33 mouse cellular contexts compared by ENCODE assay signal in genomic region chr6:43829903-43830302, GRCm38 (mm10).
"Had no signal": no experiment of that assay in that cellular context is flagged by ENCODE, and none has a peak within 500 bp of the region (broad histone marks: within the 10 kb centered on the region; RNA-seq: fewer than 3 reads in every experiment).

No protein-coding gene starts in this region.

- H3K27me3 ChIP-seq: limb, embryonic 12.5 days; limb, embryonic 13.5 days; limb, embryonic 15.5 days; liver, embryonic 12.5 days; liver, embryonic 13.5 days; liver, embryonic 15.5 days; lung, embryonic 15.5 days; megakaryocyte, embryonic 14.5 days; midbrain, embryonic 12.5 days; midbrain, embryonic 13.5 days; midbrain, embryonic 15.5 days; neural tube, embryonic 12.5 days; neural tube, embryonic 13.5 days had no signal

- H3K4me1 ChIP-seq: limb, embryonic 10.5 days; limb, embryonic 12.5 days; limb, embryonic 13.5 days; limb, embryonic 15.5 days; liver, embryonic 12.5 days; liver, embryonic 13.5 days; liver, embryonic 15.5 days; lung, embryonic 15.5 days; megakaryocyte, embryonic 14.5 days; midbrain, embryonic 10.5 days; midbrain, embryonic 12.5 days; midbrain, embryonic 13.5 days; midbrain, embryonic 15.5 days; neural tube, embryonic 12.5 days; neural tube, embryonic 13.5 days had no signal

- DNase-seq: left cerebral cortex, postnatal 4 days; liver; liver, embryonic 13.5 days; liver, postnatal 0 days; lung, adult 18-20 months; lung, adult 2 months; lung, embryonic 14.5 days; lung, postnatal 10 days; lung, postnatal 14 days; lung, postnatal 36 days; lung, postnatal 4 days; midbrain, embryonic 14.5 days had no signal

- ATAC-seq: liver, embryonic 12.5 days; liver, postnatal 0 days; lung, postnatal 0 days; midbrain, embryonic 13.5 days; midbrain, embryonic 15.5 days; midbrain, embryonic 16.5 days had no signal

- H3K4me2 ChIP-seq: limb, embryonic 12.5 days; limb, embryonic 13.5 days; limb, embryonic 15.5 days; liver, embryonic 11.5 days; liver, embryonic 12.5 days; liver, embryonic 13.5 days; liver, embryonic 15.5 days; lung, embryonic 14.5 days; lung, embryonic 15.5 days; midbrain, embryonic 11.5 days; midbrain, embryonic 12.5 days; midbrain, embryonic 13.5 days; midbrain, embryonic 15.5 days; neural tube, embryonic 12.5 days; neural tube, embryonic 13.5 days had no signal

- H3K27ac ChIP-seq: limb, embryonic 10.5 days; limb, embryonic 12.5 days; limb, embryonic 13.5 days; limb, embryonic 15.5 days; liver, embryonic 12.5 days; liver, embryonic 13.5 days; liver, embryonic 14.5 days; liver, embryonic 15.5 days; lung, embryonic 15.5 days; macrophage; midbrain, embryonic 10.5 days; midbrain, embryonic 12.5 days; midbrain, embryonic 13.5 days; midbrain, embryonic 15.5 days; neural tube, embryonic 12.5 days; neural tube, embryonic 13.5 days had no signal

- H3K9ac ChIP-seq: limb, embryonic 12.5 days; limb, embryonic 13.5 days; limb, embryonic 15.5 days; liver, embryonic 12.5 days; liver, embryonic 13.5 days; liver, embryonic 14.5 days; liver, embryonic 15.5 days; liver, postnatal 0 days; lung, embryonic 14.5 days; lung, embryonic 15.5 days; midbrain, embryonic 12.5 days; midbrain, embryonic 13.5 days; midbrain, embryonic 15.5 days; neural tube, embryonic 12.5 days; neural tube, embryonic 13.5 days had no signal

- H3K4me3 ChIP-seq: limb, embryonic 10.5 days; limb, embryonic 12.5 days; limb, embryonic 13.5 days; limb, embryonic 15.5 days; liver, embryonic 12.5 days; liver, embryonic 13.5 days; liver, embryonic 15.5 days; lung, embryonic 15.5 days; megakaryocyte, embryonic 14.5 days; midbrain, embryonic 10.5 days; midbrain, embryonic 12.5 days; midbrain, embryonic 13.5 days; midbrain, embryonic 15.5 days; myocyte; neural tube, embryonic 12.5 days; neural tube, embryonic 13.5 days had no signal

- H3K36me3 ChIP-seq: limb, embryonic 10.5 days; limb, embryonic 12.5 days; limb, embryonic 13.5 days; limb, embryonic 15.5 days; liver, embryonic 12.5 days; liver, embryonic 13.5 days; liver, embryonic 15.5 days; lung, embryonic 15.5 days; midbrain, embryonic 10.5 days; midbrain, embryonic 12.5 days; midbrain, embryonic 13.5 days; midbrain, embryonic 15.5 days; neural tube, embryonic 12.5 days; neural tube, embryonic 13.5 days had no signal

- H3K9me3 ChIP-seq: limb, embryonic 10.5 days; limb, embryonic 12.5 days; limb, embryonic 13.5 days; limb, embryonic 15.5 days; liver, embryonic 12.5 days; liver, embryonic 13.5 days; liver, embryonic 15.5 days; lung, embryonic 15.5 days; midbrain, embryonic 10.5 days; midbrain, embryonic 12.5 days; midbrain, embryonic 13.5 days; midbrain, embryonic 15.5 days; neural tube, embryonic 12.5 days; neural tube, embryonic 13.5 days had no signal
